Mouse (Mus musculus) T-cell, adult 66 days (primary cell): Measurements from ENCODE around the gene Ctc1. TPM values are rescaled to one million over a fixed set of nuclear protein-coding genes. Genes with fewer than 3 reads are reported as not detected.

Source experiments
- total RNA-seq, 2 experiments: library from RNA; stranded (reverse); gene quantifications; 3 replicates in 1 of 2; 4 replicates in 1 of 2; pipeline ENCODE4 v1.2.4; 2023

The Ctc1 gene
- total RNA-seq: 10 to 100 TPM; 22.0 to 24.7 TPM

DNA sequence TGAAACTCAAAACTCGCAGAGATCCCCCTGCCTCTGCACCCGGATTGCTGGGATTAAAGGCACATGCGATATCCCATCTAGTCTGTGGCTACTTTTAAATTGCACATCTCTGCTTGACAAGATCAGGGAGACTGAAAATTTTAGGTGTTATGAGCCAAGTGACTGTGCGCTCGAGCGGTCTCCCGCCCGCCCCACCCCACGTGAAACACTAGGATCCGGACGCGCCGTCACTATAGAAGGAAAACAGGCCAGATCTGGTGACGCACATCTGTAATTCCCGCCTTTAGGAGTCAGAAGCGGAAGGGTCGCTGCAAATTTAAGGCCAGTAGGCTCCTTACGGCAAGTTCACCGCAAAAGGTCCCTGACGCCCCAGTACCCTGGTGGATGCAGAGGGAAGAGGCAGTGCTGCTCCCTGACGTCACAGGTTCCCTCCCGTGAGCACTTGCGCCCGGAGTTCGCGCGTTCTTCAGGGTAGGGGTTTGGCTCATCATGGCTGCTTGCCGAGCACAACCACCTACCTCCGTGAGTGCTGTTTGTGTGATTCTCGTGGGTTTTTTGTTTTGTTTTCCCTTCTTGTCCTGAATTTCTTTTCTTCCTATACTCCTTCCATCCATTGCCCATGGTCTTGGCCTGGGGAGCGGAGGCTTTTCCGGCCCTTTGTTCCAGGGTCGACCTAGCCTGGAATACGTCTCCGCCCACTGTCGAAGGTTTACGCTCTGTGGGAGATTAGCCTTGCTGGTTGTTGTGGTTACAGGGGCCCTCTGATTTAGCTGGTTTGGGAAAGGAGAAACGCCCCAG, at the start of gene Ctc1:
TSS of gene Ctc1 (plus strand) at position 268 of the 798 bp plus-strand sequence.

DNA sequence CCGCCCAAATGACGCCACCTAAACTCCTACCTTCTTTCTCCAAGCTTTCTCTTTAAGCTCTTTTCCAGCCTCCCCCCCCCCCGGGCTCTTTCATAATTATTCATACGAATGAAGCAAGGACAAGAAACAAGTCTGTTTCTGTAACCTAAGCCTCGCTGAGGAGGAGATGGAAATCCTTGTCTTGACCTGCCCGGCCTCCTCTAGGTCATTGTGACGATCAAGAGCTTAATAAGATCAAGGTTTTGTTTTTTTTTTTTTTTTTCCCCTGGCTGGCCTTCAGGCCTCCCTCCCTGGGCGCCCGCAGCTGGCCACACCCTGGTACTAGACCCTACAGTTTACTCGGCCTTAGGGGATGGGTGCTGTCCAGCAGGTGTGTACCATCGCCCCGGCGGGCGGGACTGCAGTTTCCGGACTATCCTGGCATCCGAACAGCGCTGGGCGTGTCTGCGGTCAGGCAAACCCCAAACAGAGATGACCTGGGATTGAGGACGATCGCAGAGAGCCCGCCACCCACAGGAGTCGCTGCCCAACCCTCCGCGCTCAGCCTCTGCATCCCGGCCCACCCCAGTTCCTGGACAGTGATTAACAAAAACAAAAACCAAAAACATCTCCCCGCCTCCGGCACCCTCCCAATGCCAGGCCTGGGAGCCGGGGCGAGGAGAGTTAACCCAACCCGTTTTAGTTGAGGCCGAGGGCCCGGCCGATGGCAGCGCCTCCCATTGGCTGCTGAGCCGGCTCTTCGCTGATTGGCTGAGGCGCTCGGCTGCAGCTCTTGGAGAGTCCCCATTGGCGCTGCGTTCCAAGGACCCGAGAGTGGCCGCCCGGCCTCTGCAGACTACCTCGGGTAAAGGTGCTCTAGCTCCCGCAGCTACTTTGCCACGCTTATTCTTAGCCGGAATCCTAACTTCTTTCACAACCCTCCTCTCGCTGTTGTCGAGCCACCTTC, 48.1 kb upstream of the Ctc1 start, which contains the start of gene Slc25a35:
TSS of gene Slc25a35 (plus strand) at position 795 of the 946 bp plus-strand sequence.

DNA sequence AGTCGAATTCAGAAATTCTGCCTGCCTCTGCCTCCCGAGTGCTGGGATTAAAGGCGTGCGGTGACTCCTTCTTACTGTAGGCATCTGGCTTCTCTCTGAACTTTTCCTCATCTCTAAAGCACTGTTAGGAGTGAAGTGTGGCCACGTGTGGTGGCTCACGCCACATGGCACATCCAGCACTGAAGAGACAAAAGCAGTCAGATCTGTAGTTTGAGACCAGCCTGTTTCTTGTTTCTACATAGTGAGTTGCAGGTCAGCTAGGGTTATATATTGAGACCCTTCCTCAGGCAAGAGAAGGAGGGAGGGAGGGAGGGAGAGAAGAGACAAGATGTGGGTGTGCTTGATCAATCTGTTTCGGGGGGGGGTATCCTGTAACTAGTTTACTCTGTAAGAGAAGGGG, 40.6 kb upstream of the Ctc1 start, which contains the start of gene Rangrf:
TSS of gene Rangrf (minus strand) at position 101 of the 400 bp plus-strand sequence.

DNA sequence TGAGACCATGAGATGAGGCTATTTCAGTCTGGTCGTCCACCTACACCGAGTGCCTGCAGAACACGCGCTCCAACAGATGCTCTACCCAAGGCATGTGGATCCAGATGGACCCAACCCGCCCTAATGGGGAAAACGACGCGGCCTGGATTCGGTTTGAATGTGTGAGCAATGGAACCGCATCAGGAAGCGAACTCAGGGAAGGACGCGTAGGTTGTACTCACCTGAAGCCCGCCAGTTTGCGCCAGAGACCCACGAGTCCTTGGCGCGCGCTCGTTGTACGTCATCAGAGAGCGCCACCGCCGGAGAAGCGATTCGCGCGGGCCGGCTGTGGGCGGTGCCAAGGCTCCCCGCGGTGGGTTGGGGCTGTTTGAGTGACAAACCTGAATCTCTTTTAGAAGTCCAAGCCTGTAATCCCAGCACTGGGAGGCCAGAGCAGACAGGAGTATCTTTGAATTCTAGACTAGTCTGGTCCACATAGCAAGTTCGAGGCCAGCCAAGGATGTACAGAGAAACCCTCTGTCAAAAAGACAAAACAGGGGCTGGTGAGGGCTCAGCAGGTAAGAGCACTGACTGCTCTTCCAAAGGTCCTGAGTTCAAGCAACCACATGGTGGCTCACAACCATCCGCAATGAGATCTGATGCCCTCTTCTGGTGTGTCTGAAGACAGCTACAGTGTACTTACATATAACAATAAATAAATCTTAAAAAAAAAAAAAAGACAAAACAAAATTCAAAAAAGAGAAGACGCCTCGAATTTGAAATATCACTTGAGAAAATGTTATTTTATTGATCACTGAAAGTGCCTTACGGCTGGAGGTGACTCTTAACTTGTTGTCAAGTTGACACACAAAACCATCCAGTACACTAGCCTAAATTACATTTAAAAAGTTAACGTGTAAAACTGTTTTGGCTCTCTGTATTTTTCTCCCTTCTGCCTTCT, 7.3 kb upstream of the Ctc1 start, which contains the start of gene Pfas:
TSS of gene Pfas (minus strand) at position 279 of the 940 bp plus-strand sequence.

DNA sequence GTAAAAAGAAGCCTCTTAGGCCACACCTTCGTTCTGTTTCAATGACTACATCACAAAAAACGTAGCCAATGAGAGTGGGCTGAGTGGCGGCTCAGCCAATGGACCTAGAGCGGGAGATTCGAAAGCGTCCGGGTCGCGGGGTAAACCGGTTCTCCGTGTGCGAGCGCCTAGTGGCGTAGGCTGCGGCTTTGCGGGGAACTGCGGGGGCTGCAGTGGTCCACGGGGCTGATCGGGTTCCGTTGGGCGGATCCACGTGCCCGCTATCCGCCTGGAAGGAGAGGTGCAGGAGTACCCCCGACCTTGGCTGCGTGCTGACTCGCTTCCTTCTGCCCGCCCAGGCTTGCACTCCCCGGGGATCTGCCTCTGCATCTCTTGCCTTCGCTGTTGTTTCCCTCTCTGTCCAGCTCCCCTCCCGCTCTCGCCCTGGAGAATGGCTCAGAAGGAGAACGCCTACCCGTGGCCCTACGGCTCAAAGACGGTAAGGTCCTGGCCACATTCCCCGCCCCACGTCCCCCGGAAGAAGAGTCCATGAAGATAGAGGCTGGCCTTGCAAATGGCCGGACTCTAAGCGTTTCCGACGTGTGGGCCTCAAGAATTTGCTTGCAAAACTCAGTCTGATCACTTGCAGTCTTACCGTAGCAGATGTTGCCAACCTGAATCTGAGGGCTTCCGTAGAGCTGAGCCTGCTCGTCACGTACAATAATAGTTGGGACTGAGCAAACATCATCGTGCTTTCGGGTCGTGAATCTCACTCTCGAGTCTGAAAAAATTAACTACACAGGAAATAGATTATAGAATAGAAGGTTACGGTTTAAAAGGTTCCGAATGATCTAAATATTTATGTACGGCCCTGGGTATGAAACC, 30.1 kb downstream of the Ctc1 start, which contains the start of gene Aurkb:
TSS of gene Aurkb (plus strand) at position 117 of the 864 bp plus-strand sequence.

DNA sequence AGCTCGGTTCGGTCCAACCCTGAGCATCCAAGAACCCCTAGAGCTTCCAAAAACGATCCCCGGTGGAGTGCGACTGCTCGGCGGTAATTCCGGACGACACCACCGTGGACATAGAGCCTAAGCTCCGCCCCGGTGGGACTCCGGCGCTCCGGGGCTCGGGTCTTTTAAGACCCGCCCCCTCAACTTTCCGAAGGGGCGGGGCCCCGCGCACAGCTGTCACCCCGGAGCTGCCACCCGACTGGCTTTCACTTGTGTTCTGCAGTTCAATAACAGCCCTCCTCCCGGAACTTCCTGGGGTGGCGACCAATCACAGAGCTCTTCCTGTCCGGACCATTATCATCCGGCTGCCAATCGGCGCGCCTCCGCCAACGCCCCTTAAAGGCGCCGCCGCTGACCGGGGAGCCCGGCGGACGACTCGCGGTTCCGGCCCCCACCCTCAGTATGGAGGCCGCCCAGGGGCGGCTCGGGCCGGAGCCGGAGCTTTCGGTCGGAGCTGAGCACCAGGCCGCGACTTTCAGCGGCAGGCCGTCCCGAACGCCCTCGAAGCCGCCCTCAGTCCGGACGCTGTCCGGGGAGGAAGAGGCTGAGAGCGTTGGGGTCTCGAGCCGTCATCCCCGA, 43.8 kb downstream of the Ctc1 start, which contains the start of gene Borcs6:
TSS of gene Borcs6 (plus strand) at position 361 of the 618 bp plus-strand sequence.

DNA sequence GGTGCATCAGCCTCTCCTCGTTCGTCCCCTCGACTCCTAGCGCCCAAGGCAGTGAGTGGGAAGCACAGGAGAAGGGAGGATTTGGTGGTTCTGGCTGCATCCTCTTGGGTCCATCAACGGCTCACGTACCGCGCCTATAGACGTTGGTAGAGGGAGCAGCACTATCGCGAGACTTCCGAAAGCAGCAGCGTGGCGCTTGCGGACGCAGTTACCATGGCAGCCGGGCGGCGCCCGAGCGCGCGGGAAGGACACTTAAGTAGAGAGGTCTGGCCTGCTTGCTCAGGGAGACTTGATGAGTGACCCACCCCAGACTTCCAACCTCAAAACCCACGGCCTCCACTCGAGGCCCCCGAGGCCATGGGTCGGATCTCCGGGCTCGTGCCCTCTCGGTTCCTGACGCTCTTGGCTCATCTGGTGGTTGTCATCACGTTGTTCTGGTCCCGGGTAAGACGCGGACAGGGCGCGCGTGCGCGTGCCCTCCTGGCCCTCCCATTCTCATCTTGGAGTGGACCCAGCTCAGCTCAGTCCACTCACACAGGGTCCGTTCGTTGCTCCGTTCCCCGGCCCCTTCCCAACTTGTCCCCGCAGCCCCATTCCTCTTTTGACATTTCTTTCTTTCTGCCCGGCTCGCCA, 55.0 kb downstream of the Ctc1 start, which contains the start of gene Tmem107:
TSS of gene Tmem107 (plus strand) at position 217 of the 633 bp plus-strand sequence.

Other genes starting within 250 kb of the Ctc1 start
- gene Ndel1, start 144.1 kb upstream of the Ctc1 start, total RNA-seq: 10 to 100 TPM; 61.2 to 70.3 TPM
- gene Rnf222, start 127.4 kb upstream of the Ctc1 start, total RNA-seq: not detected
- gene Rpl26, start 114.3 kb upstream of the Ctc1 start, total RNA-seq: 1,000 to 10,000 TPM; 3,013 to 3,032 TPM
- not detected for gene Odf4, start 88.8 kb upstream of the Ctc1 start, total RNA-seq
- not detected for gene Arhgef15, start 58.4 kb upstream of the Ctc1 start, total RNA-seq
- gene Slc25a35, start 47.8 kb upstream of the Ctc1 start, total RNA-seq: 1 to 10 TPM; 3.4 to 5.1 TPM
- gene Rangrf, start 40.7 kb upstream of the Ctc1 start, total RNA-seq: 10 to 100 TPM; 12.2 to 17.5 TPM
- 10 to 100 TPM; 22.5 to 32.2 TPM for gene Pfas, start 7.5 kb upstream of the Ctc1 start, total RNA-seq
- gene Aurkb, start 29.7 kb downstream of the Ctc1 start, total RNA-seq: 1 to 10 TPM; 1.8 to 6.1 TPM
- gene Borcs6, start 43.8 kb downstream of the Ctc1 start, total RNA-seq: 10 to 100 TPM in 1 of 2 experiments, 1 to 10 TPM in 1; 9.0 to 12.8 TPM
- gene Tmem107, start 54.9 kb downstream of the Ctc1 start, total RNA-seq: 1 to 10 TPM in 1 of 2 experiments, under 1 TPM in 1; 0.82 to 2.4 TPM
- gene Vamp2, start 72.6 kb downstream of the Ctc1 start, total RNA-seq: 100 to 1,000 TPM; 396 to 405 TPM
- 100 to 1,000 TPM; 279 to 361 TPM for gene Per1, start 79.3 kb downstream of the Ctc1 start, total RNA-seq
- not detected for gene Hes7, start 104.5 kb downstream of the Ctc1 start, total RNA-seq
- not detected for gene 9130213A22Rik, start 106.7 kb downstream of the Ctc1 start, total RNA-seq
- under 1 TPM; 0.30 to 0.55 TPM for gene Aloxe3, start 110.0 kb downstream of the Ctc1 start, total RNA-seq
- not detected for gene Alox12b, start 141.1 kb downstream of the Ctc1 start, total RNA-seq
- gene Alox8, start 181.9 kb downstream of the Ctc1 start, total RNA-seq: 1 to 10 TPM; 1.2 to 1.6 TPM
- gene Gucy2e, start 221.1 kb downstream of the Ctc1 start, total RNA-seq: under 1 TPM; 0.06 to 0.12 TPM